Mouse (Mus musculus) ES-E14 (cell line): ENCODE measurements around the gene Cutal. TPM values are rescaled to one million over a fixed set of nuclear protein-coding genes. Genes with fewer than 3 reads are reported as not detected.
"Not testable (repeated sequence)": the region's sequence is repeated elsewhere in the genome, so short reads cannot be mapped to it uniquely, and the experiment has no call there.

Source experiments
- DNase-seq: peaks from one replicate; pipeline ENCODE4 v3.0.0-alpha.2; 2013; ENCODE audit warnings: low read depth, low spot score
- H3K27ac ChIP-seq: 2 replicates; pipeline ENCODE4 v1.5.1; 2012; ENCODE audit warnings: low read depth, mild to moderate bottlenecking, low read length, moderate library complexity, mixed read lengths; ENCODE audit not compliant: poor library complexity, insufficient read depth, severe bottlenecking
- H3K36me3 ChIP-seq: 2 replicates; pipeline ENCODE4 v1.6.1; 2012; ENCODE audit warnings: mild to moderate bottlenecking, low read length, moderate library complexity, mixed read lengths; ENCODE audit not compliant: control insufficient read depth, poor library complexity, insufficient read depth, severe bottlenecking
- H3K4me1 ChIP-seq, 2 experiments: fragments of 150-350 bp in 1 of 2; sonication (generic) in 1 of 2; 2 replicates each; pipeline ENCODE4 v1.6.1; 2012; ENCODE audit warnings: low read length in 2 of 2, mild to moderate bottlenecking in 1 of 2, mixed read lengths in 1 of 2; ENCODE audit not compliant: control insufficient read depth in 2 of 2, insufficient read depth in 2 of 2, poor library complexity in 1 of 2
- H3K4me3 ChIP-seq, 2 experiments: fragments of 150-350 bp in 1 of 2; sonication (generic) in 1 of 2; 2 replicates each; pipeline ENCODE4 v1.5.1; 2012; ENCODE audit warnings: low read length in 2 of 2, low read depth in 1 of 2, mild to moderate bottlenecking in 1 of 2, mixed read lengths in 1 of 2; ENCODE audit not compliant: insufficient read depth in 1 of 2, poor library complexity in 1 of 2, severe bottlenecking in 1 of 2
- H3K9ac ChIP-seq: 2 replicates; pipeline ENCODE4 v1.6.1; 2012; ENCODE audit warnings: low read depth, mild to moderate bottlenecking, low read length, mixed read lengths; ENCODE audit not compliant: poor library complexity, insufficient read depth, severe bottlenecking
- H3K9me3 ChIP-seq: fragments of 150-350 bp; sonication (generic); 2 replicates; pipeline ENCODE4 v1.6.1; 2012; ENCODE audit warnings: low read depth, mild to moderate bottlenecking, low read length; ENCODE audit not compliant: control insufficient read depth, insufficient read depth
- CHD2 ChIP-seq: IDR thresholded peaks from 2 replicates; pipeline ENCODE4 v1.6.1; 2014; ENCODE audit warnings: mild to moderate bottlenecking, low read depth, low read length, inconsistent platforms
- HCFC1 ChIP-seq: IDR thresholded peaks from 2 replicates; pipeline ENCODE4 v1.6.1; 2012; ENCODE audit warnings: low read length, inconsistent platforms, borderline replicate concordance; ENCODE audit not compliant: insufficient read depth
- MAFK ChIP-seq: IDR thresholded peaks from 2 replicates; pipeline ENCODE4 v1.6.1; 2014; ENCODE audit warnings: mild to moderate bottlenecking, low read depth, low read length, inconsistent platforms; ENCODE audit not compliant: insufficient read depth
- ZC3H11A ChIP-seq: IDR thresholded peaks from 2 replicates; pipeline ENCODE4 v1.6.1; 2012; ENCODE audit warnings: low read depth, mild to moderate bottlenecking, inconsistent platforms, low read length, borderline replicate concordance
- ZNF384 ChIP-seq: IDR thresholded peaks from 2 replicates; pipeline ENCODE4 v1.6.1; 2012; ENCODE audit warnings: low read depth, low read length, inconsistent platforms
- in situ Hi-C, 2 experiments: fragments of 600-800 bp; cut with MboI; formaldehyde crosslinking; loops; one replicate each; pipeline ENCODE4 v1.15.1; 2025; ENCODE audit warnings: low sequenced_read_pairs in 2 of 2, inconsistent platforms in 1 of 2; ENCODE audit not compliant: unreplicated experiment in 2 of 2
- total RNA-seq: library from RNA; depleted of rRNA; stranded (reverse); fragments of 300-350 nt; gene quantifications from 2 replicates; pipeline ENCODE4 v1.2.3, GENCODE M21; 2012

Cutal gene
- total RNA-seq, 1 experiment = 0.22 TPM

DNA sequence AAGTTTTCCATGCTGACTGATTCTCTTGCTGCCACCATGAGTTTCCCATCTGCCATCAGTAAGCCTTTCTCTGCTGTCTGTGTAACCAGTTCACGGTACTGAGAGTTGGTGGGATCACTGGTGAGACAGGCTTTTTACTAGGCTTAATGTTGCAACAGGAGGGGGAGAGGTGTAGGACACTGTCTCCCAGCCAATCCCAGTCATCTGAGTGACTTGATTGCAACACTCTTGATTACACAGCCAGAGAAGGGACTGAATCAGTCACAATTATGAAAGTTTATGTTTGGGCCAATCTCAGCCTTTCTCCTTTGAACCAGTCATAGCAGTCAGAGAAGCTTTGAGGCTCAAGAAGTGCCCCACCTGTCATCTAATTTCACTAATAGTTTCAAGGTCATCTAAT lies 46.2 kb upstream of the Cutal start:
- TF ChIP-seq HCFC1 (no peak), CHD2 (no peak), ZNF384 (no peak), ZC3H11A (no peak), MAFK (no peak)
- Histone ChIP-seq H3K4me1 (peaks cover 3 to 5% of the 10 kb centered on the region in 2 experiments; a peak in 1 of 4 replicates), H3K4me3 (no peak overlapping the region), H3K36me3 (no peaks in the 10 kb centered on the region), H3K27ac (no peak overlapping the region), H3K9ac (no peak overlapping the region), H3K9me3 (no peaks in the 10 kb centered on the region)
- DNase-seq = no peak
- in situ Hi-C loops = loop anchor here in 1 of 2 experiments (25.0 kb wide), 1 partner anchor 284 kb away; the partner anchor contains the start of genes AI182371 and Cntrl

DNA sequence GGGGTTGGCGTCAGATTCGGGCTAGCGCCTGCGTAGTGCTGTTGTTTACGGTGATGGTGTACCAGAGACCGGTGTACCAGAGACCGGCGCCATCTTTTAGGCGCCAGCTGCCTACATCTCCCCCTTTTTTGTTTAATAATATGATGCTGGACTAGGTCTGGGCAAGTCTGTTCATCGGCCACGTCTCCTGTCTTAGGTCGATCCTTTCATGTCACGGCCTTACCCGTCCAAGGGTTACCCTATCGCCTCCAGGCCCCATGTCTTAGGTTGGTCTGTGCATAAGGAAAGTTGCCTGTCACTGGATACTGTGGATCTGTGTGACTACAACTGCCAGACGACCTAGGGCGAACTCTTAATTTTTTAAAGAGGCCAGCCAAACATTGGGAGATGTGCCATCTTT lies 44.1 kb upstream of the Cutal start:
- not testable (repeated sequence) for H3K4me3 ChIP-seq, H3K9me3 ChIP-seq, H3K27ac ChIP-seq, DNase-seq, H3K4me1 ChIP-seq, H3K9ac ChIP-seq, H3K36me3 ChIP-seq
- in situ Hi-C loops = loop anchor here in 1 of 2 experiments (25.0 kb wide), 1 partner anchor 282 kb away; the partner anchor contains the start of genes AI182371 and Cntrl

DNA sequence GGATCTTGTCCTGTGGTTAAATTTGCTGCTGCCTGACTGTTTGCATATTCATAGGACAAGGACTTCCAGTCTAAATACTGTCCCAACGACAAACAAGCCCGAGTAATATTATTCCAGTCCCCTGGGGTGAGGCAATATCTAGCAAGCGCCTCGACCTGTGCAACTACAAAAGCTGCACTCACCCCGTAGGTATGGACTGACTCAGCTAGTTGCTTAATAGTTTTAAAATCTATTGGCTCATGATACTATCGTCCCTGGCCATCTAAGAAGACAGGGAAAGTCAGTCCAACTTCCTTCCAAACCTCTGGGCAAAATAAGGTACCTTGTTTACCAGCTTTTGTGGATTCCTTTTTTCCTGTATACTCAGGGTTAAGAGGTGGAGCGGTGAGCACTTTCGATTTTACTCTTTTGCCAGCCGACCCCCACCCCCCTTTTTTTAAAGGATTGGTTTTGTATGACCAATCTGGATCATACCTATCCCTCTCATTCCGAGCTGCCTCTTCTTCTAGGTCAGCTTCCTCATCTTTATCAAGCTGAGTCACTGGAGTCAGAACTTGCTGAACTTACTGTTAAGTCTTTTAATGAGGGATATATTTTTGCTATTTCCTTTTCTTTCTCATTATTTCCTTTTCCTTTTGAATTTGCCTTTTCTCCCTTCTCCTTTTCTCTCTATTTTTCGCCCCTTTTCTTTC lies 41.3 kb upstream of the Cutal start, which contains the start of gene Gm34653:
TSS of gene Gm34653 (plus strand) at position 242 of the 692 bp plus-strand sequence.
- not testable (repeated sequence) for H3K27ac ChIP-seq, H3K4me1 ChIP-seq, H3K4me3 ChIP-seq, H3K9me3 ChIP-seq, H3K36me3 ChIP-seq, H3K9ac ChIP-seq, DNase-seq
- in situ Hi-C loops = loop anchor here in 1 of 2 experiments (25.0 kb wide), 1 partner anchor 279 kb away; the partner anchor contains the start of genes AI182371 and Cntrl

DNA sequence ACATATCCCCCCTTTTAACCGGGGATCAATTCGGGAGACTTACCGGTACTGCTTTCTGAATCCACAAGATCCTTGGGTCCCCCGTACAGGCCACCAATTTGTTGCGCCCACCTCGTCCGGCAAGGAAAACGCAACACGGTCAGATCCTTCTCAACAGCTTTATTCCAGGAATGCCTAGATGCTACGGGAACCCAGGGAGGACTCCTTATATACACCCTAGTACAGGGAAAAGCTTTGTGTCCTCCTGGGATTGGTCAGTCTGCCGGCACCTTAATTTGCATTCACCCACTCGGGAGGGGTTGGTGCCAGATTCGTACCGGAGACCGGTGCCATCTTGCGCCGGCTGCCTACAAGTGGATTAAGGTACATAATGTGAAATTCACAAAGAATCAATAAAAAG lies 40.6 kb upstream of the Cutal start:
- H3K9me3 ChIP-seq = no peaks in the 10 kb centered on the region
- no peaks in the 10 kb centered on the region for H3K36me3 ChIP-seq
- peaks cover 2% of the 10 kb centered on the region in 2 experiments; a peak in 2 of 4 replicates for H3K4me1 ChIP-seq
- no peak overlapping the region for H3K27ac ChIP-seq
- no peak overlapping the region for H3K9ac ChIP-seq
- DNase-seq = no peak
- TF ChIP-seq MAFK = no peak
- no peak for TF ChIP-seq HCFC1
- no peak for TF ChIP-seq CHD2
- TF ChIP-seq ZC3H11A = no peak
- no peak for TF ChIP-seq ZNF384
- no peak overlapping the region for H3K4me3 ChIP-seq
- in situ Hi-C loops = loop anchor here in 1 of 2 experiments (25.0 kb wide), 1 partner anchor 279 kb away; the partner anchor contains the start of genes AI182371 and Cntrl

DNA sequence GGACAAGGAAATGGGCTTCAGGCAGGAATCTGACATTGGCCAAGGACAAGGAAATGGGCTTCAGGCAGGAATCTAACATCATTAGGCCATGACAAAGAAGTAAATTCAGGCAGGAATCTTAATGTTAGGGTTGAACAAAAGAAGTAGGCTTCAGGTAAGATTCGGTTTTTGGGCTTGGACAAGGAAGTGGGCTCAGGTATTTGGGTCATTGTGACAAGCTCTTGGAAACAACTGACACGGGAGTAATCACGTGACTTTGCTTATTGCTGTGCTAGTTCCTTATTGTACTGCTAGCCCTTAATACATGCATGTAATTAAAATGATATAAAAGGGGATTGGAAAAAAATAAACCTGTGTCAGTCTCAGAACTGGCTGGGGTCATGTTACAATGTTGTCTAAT lies 38.5 kb upstream of the Cutal start:
- in situ Hi-C loops = loop anchor here in 1 of 2 experiments (25.0 kb wide), 1 partner anchor 277 kb away; the partner anchor contains the start of genes AI182371 and Cntrl
- H3K4me3 ChIP-seq = no peak overlapping the region
- H3K9ac ChIP-seq = no peak overlapping the region
- H3K27ac ChIP-seq = no peak overlapping the region; the same call in 1 of the 2 replicates
- TF ChIP-seq MAFK (no peak), HCFC1 (no peak), ZNF384 (no peak), CHD2 (no peak), ZC3H11A (no peak)
- H3K36me3 ChIP-seq = no peaks in the 10 kb centered on the region
- peak; percentile 34 for DNase-seq
- no peaks in the 10 kb centered on the region for H3K9me3 ChIP-seq
- peaks cover 2% of the 10 kb centered on the region in 2 experiments; a peak in 2 of 4 replicates for H3K4me1 ChIP-seq

DNA sequence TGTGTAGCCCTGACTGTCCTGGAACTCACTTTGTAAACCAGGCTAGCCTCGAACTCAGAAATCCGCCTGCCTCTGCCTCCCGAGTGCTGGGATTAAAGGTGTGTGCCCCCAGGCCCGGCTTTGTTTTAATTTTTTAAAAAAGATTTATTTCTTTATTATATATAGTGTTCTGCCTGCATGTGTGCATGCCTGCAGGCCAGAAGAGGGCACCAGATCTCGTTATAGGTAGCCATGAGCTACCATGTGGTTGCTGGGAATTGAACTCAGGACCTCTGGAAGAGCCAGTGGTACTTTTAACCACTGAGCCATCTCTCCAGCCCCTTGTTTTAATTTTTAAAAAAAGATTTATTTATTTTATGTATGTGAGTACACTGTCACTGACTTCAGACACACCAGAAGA lies 34.1 kb upstream of the Cutal start:
- H3K36me3 ChIP-seq, H3K4me1 ChIP-seq, H3K9ac ChIP-seq, H3K27ac ChIP-seq, H3K4me3 ChIP-seq, H3K9me3 ChIP-seq, DNase-seq: not testable (repeated sequence)
- in situ Hi-C loops = loop anchor here in 1 of 2 experiments (25.0 kb wide), 1 partner anchor 272 kb away; the partner anchor contains the start of genes AI182371 and Cntrl
